Mouse (Mus musculus): ENCODE measurements around the gene Psph. TPM values are rescaled to one million over a fixed set of nuclear protein-coding genes. Genes with fewer than 3 reads are reported as not detected.

The Psph gene
- total RNA-seq, 2 experiments from 2014 or later, result 10.6 to 13.2 TPM

DNA sequence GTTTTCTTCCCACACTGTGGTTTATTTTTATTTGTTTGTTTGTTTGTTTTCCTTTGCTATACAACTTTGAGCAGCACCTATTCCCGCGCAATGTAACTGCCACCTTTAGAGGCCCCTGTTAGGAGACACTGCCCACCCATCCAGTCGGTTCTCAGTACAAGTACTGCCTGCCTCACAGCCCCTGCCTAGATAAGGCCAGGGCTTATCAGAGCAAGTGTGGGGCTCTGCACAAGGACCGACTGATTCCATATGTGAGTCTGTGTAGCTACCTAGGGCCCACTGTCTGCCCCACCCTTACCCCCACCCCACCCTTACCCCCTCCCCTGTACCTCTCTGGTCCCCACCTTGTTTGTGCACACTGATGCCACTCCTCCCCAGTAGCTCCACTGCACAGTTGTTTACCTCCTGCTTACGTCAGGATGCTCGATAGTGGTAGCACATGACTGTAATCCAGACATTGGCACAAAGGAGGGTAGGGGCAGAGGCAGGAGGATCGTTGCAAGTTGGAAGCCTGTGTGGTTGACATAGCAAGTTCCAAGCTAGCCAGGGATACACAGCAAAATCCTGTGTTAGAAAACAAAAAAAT, 44.3 kb downstream of the Psph start:
- intact Hi-C loops (cut with DNase I), result no loop called here
- DNase-seq (ENCODE audit: low spot score), result no peak

DNA sequence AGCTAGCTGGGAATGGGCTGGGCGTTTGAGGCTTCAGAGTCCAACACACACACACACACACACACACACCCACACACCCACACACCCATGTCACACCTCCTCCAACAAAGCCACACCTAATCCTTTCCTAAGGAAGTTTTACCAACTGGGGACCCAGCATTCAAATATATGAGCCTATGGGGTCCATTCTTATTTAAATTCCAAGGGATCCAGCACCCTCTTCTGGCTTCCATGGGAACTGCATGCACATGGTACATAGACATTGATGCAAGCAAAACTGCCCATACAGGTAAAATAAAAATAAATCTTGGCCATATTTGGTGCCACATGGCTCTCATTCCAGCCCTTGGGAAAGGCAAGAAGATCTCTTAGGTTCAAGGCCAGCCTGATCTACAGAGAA, 46.3 kb downstream of the Psph start:
- DNase-seq (ENCODE audit: low spot score), result no peak
- intact Hi-C loops (cut with DNase I), result loop anchor here (2.0 kb wide), 1 partner anchor 130 kb away; no protein-coding TSS in a partner anchor

DNA sequence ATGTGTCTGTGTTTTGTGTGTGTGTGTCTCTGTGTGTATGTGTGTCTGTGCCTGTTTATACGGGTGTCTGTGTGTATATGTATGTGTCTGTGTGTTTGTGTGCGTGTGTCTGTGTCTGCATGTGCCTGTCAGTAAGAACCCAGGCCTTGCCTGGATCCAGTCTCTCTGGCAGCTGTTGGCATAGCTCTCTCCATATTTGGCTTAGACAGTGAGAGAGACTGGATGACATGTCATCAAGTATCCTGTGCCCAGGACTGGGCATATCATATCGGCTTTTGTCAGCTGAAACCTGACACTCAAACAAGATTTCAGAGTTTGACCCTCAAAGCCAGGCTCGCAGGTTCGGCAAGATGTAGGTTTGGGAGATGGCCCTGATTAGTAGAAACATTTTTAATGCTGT, 56.2 kb downstream of the Psph start:
- peak; percentile 24 for DNase-seq (ENCODE audit: low spot score)
- intact Hi-C loops (cut with DNase I), result no loop called here

DNA sequence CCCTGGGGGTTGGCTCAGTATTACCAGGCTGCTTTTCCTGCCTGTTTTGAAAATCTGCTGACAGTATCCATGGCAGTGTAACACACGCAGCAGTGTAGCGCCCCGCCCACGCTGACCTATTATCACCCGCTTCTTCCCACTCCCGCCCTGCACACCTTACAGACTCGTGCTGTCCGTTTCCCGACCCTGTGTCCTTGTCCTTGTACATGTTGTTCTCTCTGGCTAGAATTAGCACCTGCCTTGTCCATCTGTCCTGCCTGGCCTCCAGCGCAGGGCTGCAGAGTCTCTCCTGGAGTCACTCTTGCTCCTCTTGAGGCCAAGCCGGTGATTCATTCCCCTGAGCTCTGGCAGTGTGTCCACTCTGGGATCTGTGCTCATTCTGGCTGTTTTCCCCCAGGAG, 56.9 kb downstream of the Psph start:
- intact Hi-C loops (cut with DNase I), result no loop called here
- peak; percentile 50 for DNase-seq (ENCODE audit: low spot score)

DNA sequence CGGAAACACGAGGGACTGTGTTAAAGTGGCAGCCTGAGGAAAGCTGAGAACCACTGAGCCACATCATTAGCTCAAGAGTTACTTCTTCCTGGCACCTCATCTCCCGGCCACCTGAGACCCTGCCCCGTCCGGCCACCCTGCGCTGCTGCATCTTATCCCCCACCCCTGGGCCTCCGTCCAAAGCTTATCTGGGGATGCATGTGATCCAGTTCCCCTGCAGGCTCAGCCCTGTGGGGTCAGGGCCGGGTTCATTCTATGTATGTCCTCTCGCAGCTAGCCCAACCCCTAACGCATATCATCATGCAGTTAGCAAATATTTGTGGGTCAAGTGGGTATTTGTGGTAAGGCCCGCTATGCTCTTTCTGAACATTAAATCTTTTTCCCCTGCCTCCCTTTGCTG, 58.0 kb downstream of the Psph start:
- no peak for DNase-seq (ENCODE audit: low spot score)
- intact Hi-C loops (cut with DNase I), result no loop called here

DNA sequence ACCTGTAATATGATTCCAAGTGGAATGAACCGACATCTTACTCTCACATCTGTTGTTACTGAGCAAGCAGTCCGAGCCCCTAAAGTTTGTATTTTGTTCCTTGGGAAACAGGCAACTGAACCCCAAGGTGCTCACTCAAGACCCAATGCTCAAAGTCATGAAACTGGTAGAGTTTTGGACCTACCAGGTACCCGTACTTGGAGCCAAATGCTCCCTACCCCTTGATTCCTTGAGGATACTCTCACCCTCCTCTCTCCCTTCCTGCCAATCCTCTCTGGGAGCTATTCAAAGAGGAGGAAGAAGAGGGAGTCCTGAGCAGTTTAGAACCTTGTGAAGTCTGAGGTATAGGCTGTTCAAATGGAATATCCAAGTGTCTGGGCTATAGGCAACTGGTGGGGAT, 60.5 kb downstream of the Psph start:
- intact Hi-C loops (cut with DNase I), result loop anchor here (2.0 kb wide), 1 partner anchor 58 kb away; no protein-coding TSS in a partner anchor
- DNase-seq (ENCODE audit: low spot score), result no peak

DNA sequence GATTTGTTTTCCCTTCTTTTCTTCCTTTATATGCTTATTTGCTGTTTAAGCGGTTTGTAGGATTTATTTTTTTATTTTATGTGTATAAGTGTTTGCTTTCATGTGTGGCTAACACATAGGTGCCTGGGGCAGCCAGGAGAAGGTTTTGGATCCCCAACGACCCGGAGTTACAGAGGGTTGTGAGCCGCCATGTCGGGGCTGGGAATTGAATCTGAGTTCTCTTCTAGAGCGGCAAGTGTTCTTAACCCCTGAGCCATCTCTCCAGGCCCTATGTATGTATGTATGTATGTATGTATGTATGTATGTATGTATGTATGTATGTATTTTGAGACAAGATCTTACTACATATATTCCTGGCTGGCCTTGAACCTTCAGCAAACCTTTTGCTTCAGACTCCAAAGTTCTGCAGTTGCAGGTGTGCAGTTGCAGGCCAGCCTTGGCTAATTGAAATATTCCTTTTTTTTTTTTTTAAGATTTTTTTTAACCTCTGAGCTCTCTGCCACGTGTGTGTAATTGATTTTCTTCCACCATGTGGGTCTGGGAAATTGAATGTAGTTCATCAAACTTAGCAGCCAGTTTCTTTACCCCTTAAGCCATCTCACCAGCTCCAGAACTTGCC, 61.4 kb downstream of the Psph start:
- no peak for DNase-seq (ENCODE audit: low spot score)
- intact Hi-C loops (cut with DNase I), result loop anchor here (2.0 kb wide), 1 partner anchor 59 kb away; no protein-coding TSS in a partner anchor

DNA sequence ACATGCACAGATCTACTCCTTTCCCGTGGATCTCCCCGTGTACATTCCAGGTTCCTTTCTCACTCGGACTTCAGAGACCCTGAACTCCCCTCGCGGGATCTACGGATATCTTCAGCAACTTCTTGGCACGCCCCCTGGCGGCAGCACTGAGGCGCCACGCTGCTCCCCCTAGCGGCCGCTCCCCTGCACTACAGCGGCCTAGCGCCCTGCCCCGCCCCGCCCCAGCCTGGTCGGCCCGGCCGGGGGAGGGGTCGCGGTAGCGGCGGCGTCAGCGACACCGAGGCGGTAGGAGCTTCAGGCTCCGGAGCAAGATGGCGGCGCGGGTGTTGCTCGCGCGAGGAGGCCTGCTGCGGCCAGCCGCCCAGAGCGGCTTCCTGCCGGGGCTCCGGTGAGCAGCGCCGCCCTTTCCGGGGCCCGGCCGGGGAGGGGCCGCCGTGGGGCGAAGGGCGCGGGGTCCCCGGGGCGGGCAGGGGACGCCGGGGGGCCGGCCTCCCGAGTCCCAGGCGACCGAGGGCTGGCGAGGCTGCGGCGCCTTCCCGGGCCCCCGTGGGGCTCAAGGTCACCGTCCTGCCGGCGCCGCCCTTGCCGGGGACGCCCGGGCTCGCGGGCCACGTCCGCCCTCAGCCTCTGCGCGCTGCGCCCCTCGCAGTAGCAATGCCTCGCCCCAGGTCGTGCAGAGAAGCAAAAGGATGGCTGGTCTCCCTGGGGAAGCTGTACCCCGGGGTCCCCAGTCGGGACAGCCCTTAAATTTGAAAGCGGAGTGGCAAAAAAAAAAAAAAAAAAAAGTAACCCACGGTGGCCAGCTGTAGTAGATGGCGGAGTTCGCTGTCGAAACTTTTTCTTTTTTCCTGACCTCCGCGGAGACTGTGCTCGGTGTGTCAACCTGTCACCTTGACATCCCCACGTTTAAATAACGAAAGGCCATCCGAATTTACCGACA, 62.1 kb downstream of the Psph start, which contains the start of gene Nipsnap2:
Gene Nipsnap2 (plus strand): TSS at position 230 of the 940 bp plus-strand sequence.
- intact Hi-C loops (cut with DNase I), result loop anchor here (1.0 to 5.0 kb wide), 2 partner anchors 10 to 113 kb away; partner anchors contain the start of gene Mrps17

DNA sequence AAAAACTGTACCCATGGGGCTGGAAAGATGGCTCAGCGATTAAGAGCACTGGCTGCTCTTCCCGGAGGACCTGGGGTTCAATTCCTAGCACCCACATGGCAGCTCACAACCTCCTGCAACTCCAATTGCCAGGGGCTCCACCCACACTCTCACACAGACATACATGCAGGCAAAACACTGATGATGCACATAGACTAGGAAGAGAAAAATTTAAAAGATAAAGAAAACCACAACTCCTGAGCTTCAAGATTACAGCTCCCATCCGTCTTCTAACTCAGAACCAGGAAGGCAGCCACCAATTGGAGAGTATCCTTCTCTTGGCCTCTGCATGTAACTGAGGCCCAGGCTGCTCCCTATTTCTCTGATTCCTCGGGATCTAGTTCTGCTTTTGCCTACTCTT, 63.0 kb downstream of the Psph start:
- intact Hi-C loops (cut with DNase I), result loop anchor here (1.0 to 5.0 kb wide), 2 partner anchors 9 to 112 kb away; partner anchors contain the start of gene Mrps17
- no peak for DNase-seq (ENCODE audit: low spot score)

More for the DNA sequence above, 62.1 kb downstream of the Psph start, which contains the start of gene Nipsnap2:
- DNase-seq (ENCODE audit: low spot score), result peak; percentile 89

DNA sequence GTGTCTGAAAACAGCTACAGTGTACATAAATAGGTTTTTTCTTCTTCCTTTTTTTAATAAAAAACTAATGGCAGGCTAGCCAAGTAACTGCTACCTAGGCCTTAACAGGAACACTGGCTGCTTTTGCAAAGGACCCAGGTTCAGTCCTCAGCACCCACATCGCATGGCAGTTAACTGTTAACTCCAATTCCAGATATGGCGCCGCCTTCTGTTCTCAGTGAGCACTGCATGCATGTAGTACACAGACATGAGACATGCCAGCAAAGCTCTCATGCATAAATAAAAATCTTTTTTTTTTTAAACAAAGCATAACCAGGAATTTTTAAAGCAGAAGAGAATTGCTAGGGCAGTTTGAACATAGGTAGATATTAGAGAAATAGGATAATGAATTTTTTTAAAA, 67.1 kb downstream of the Psph start:
- intact Hi-C loops (cut with DNase I), result loop anchor here (5.0 kb wide), 1 partner anchor 108 kb away; no protein-coding TSS in a partner anchor
- no peak for DNase-seq (ENCODE audit: low spot score)

DNA sequence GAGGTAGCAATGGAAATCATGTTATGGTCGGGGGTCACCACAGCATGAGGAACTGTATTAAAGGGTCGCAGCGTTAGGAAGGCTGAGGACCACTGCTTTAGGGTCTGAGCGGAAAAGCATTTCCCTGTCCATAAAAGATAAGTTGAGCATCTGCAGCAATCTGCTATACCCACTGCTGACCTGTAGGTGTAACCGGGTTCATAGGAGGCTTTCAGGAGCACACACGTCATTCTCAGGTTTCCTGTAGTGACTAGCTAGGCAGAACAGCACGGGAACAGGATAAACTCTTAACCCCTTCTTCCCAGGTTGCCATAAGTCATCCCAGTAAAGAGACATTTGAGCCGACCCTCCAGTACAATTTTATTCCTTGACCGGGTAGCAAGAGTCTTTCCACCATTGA, 70.2 kb downstream of the Psph start:
- intact Hi-C loops (cut with DNase I), result no loop called here

More for the DNA sequence above, 70.2 kb downstream of the Psph start:
- no peak for DNase-seq (ENCODE audit: low spot score)

Other genes starting within 250 kb of the Psph start
- 1 to 10 TPM in 1 of 2 experiments, under 1 TPM in 1; 0.98 to 1.2 TPM for gene Mmp17, start 203.3 kb downstream of the Psph start, total RNA-seq (2021)
- 1 to 10 TPM; 3.4 to 3.8 TPM for gene Zfp11, start 117.3 kb downstream of the Psph start, total RNA-seq (2021)
- gene Sept14, start 78.9 kb downstream of the Psph start, total RNA-seq (2021), result not detected
- gene Mrps17, start 72.0 kb downstream of the Psph start, total RNA-seq (2021), result 10 to 100 TPM; 78.7 to 99.2 TPM
- 100 to 1,000 TPM; 737 to 807 TPM for gene Nipsnap2, start 62.4 kb downstream of the Psph start, total RNA-seq (2021)
- gene Sumf2, start 59.5 kb upstream of the Psph start, total RNA-seq (2021), result 10 to 100 TPM; 10.0 to 12.2 TPM
- gene Chchd2, start 100.0 kb upstream of the Psph start, total RNA-seq (2021), result 1,000 to 10,000 TPM; 1,029 to 1,056 TPM
- gene Zbed5, start 108.3 kb upstream of the Psph start, total RNA-seq (2021), result under 1 TPM; 0.21 to 0.31 TPM
- 10 to 100 TPM; 16.1 to 18.4 TPM for gene Phkg1, start 111.1 kb upstream of the Psph start, total RNA-seq (2021)
- gene Nupr1l, start 121.1 kb upstream of the Psph start, total RNA-seq (2021), result 1 to 10 TPM; 1.1 to 1.5 TPM
- 10 to 100 TPM; 14.1 to 16.4 TPM for gene Vkorc1l1, start 154.5 kb upstream of the Psph start, total RNA-seq (2021)
- 10 to 100 TPM; 12.3 to 13.4 TPM for gene Gusb, start 215.6 kb upstream of the Psph start, total RNA-seq (2021)
- 1 to 10 TPM; 4.8 to 6.3 TPM for gene Asl, start 241.8 kb upstream of the Psph start, total RNA-seq (2021)
- 10 to 100 TPM; 10.1 to 11.5 TPM for gene Crcp, start 241.8 kb upstream of the Psph start, total RNA-seq (2021)

All from heart, postnatal 25 days (tissue).